Mouse (Mus musculus): ENCODE measurements at regions not wholly inside any gene's neighbourhood (a gene's known extent, or its start where the extent isn't known, plus 50 kb on each side); places are given as distances from the start of the nearest gene placed in this dataset.
A peak's percentile ranks its signal among the peaks of the same experiment; 100 is the strongest.

DNA sequence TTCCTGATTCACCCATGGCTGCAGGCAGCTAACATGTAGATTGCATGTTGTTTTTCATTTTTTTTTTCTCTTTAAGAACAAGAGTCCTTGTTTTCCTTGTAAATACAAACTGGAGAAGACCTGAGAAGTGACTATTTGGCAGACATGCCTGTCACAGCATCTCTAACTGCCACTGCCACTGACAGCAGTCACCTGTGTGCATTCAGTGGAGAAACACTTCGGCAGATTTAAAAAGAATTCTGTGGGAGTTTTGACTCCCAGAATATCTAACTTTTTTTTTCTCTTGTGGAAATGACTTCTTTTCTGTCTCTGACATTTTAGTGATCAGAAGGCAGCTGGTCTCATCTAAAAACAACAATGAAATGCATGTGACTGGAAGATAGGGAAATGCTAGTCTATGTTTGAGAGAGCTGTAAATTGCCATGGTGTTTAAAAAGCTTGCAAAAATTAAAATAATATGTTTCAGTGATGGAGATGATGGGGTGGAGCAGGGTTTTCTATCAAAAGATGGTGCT, 526.0 kb upstream of the Agtr1b start:
- Histone ChIP-seq H3K4me3 (no peak overlapping the region), H3K27ac (peak overlapping the region; percentile 43; the same call in 1 of the 2 replicates)
- peak in 1 of 2 experiments; percentile 3 for DNase-seq (ENCODE audit: low spot score in 2 of 2)
- no peak for TF ChIP-seq CTCF (conservative IDR thresholded peaks at IDR 0.05)

DNA sequence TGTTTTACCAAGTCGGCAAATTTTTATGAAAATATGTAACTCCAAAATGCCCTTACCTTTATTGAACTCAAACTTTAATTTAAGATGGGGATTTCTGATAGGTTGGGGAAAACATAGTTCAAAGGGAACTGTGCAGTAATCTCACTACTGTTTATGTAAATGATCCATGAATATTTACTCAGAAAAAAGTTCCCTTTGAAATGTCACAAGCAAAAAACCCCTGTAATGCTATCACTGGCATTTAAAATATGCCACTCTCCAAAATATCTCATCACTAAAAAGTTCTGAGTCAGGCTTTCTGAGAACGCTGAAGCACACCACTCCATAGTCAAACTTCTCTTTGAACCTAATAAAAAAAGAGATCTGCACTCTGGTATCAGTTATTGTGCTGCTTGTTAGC, 497.3 kb upstream of the Agtr1b start:
- H3K27ac ChIP-seq, result no peak overlapping the region
- TF ChIP-seq CTCF (conservative IDR thresholded peaks at IDR 0.05), result no peak
- no peak overlapping the region for H3K4me3 ChIP-seq
- no peak for DNase-seq (ENCODE audit: low spot score in 2 of 2)

DNA sequence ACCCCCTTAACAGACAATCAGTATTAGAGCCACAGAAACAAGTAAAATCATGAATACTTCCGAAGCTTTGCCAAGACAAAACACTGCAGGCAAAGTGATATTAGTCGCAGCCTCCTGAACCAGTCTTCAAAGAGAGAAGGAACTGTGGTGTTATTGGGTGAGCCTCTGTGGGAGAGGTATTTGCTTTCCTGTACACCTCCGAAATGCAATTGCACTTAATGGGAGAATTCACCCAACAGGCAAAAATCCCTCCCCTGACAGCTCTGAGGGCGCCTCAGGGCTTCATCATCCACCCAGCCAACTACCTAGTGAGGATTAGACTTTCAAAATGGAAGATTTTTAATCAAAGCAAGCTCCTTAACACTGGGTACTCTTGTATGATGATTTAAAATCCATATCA, 464.1 kb upstream of the Agtr1b start:
- TF ChIP-seq CTCF (conservative IDR thresholded peaks at IDR 0.05), result no peak
- Histone ChIP-seq H3K27ac (no peak overlapping the region), H3K4me3 (no peak overlapping the region)
- no peak for DNase-seq (ENCODE audit: low spot score in 2 of 2)

DNA sequence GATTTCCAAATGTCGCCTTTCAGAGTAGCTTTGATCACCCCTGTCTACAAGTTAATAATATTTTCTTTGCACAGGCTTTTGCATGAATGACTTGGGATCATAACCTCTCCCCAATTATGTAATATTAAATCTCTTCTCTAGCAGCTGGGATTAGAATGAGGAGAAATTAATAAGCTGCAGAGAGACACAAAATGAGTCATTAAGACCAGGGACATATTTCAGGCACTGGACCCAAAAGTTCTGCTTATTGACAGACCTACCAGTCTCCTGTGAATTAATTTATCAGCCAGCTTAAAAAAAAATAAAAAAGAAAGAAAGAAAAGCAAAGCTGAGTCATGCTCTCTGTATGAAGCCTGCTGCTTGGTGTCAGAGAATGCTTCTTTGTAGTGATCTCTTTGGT, 462.4 kb upstream of the Agtr1b start:
- DNase-seq (ENCODE audit: low spot score in 2 of 2), result no peak
- no peak overlapping the region for H3K27ac ChIP-seq
- TF ChIP-seq CTCF (conservative IDR thresholded peaks at IDR 0.05), result no peak
- H3K4me3 ChIP-seq, result no peak overlapping the region

DNA sequence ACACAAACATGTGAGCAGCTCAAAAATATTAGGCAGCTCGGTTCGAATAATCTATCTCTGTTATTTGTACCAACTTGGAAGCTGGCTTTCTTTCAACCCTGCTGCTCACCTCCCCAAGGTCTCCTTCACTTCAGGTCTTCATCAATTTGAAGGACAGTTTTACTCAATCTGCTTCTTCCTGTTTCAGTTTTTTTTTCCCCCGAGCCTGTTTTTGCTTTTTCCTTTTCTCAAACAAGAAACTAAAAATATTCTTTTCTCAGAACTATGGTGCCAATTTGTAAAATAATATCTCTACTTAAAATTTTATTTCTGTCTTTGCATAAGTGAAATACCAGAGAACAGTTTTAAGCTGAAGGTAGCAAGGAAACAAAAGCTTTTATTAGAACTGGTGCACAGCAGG, 461.8 kb upstream of the Agtr1b start:
- Histone ChIP-seq H3K4me3 (no peak overlapping the region), H3K27ac (no peak overlapping the region)
- no peak for DNase-seq (ENCODE audit: low spot score in 2 of 2)
- TF ChIP-seq CTCF (conservative IDR thresholded peaks at IDR 0.05), result no peak

DNA sequence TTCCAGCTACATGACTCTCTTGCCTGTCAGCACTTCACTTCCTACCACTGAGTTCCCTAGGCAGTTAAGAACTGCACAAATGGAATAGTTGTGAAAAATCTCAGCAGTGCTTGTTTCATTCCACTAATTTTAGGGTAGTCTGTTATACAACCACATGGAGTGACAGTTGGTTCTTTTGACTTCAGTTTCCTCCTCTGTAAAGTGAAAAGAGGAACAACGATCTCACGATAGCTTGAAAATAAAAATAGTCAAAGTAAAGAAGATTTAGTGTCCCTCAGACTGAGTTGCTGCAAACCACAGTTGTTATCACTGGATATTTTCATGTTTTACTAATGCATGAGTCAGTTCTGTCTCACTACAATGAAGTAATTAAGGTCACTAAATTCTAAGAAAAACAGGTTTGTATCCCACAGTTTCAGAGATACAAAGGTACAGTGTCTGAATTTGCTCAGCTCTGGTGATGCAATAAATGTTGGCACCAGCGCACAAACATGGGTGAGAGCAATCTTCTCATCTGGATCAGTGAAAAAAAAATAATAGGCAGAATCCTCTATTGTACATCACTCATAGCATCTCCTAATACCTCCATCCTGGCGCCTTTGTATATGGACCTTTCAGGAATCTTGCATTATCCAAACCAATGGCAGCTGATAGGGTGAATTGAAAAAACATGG, 458.8 kb upstream of the Agtr1b start:
- DNase-seq (ENCODE audit: low spot score in 2 of 2), result no peak
- H3K4me3 ChIP-seq, result no peak overlapping the region
- H3K27ac ChIP-seq, result peak overlapping the region; percentile 46; the same call in 1 of the 2 replicates
- TF ChIP-seq CTCF (conservative IDR thresholded peaks at IDR 0.05), result no peak

DNA sequence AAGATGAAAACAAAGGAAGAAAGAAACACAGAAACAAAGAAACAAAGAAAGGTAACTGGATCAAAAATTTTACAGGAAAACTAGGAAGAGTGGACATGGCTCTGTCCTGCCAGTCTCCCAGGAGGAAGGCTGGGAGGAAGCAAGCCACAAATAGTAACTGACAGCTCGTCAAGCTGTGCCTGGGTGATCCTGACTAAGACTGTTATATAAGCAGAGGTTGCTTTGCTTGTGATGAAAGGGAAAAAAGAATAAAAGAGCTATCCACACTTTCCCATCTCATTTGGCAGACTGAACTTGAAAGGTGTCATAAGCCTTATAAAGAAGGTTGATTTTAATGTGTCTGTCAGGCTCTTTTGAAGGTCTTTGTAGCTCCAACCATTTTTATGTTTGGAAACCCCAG, 455.2 kb upstream of the Agtr1b start:
- DNase-seq (ENCODE audit: low spot score in 2 of 2), result peak; percentile 27 to 33
- H3K27ac ChIP-seq, result peak overlapping the region; percentile 52
- no peak for TF ChIP-seq CTCF (conservative IDR thresholded peaks at IDR 0.05)
- H3K4me3 ChIP-seq, result no peak overlapping the region

DNA sequence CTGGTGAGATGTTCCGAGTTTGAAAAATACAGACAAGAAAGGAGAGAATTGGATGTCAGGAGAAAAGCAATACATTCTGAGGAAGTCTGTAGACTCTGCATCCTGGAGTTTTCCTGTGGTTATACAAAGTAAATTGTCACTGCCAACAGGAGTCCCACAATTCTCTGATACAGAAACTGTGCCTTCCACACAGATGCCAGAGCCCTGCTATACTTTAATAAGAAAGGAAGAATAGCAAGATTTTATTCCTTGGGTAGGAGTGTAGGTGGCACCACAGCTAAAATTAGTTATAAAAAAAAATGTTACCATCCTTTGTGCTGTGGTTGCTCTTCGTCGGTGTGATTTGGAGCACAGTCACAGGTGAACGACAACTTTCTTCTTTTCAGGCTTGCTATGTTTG, 454.7 kb upstream of the Agtr1b start:
- DNase-seq (ENCODE audit: low spot score in 2 of 2), result no peak

DNA sequence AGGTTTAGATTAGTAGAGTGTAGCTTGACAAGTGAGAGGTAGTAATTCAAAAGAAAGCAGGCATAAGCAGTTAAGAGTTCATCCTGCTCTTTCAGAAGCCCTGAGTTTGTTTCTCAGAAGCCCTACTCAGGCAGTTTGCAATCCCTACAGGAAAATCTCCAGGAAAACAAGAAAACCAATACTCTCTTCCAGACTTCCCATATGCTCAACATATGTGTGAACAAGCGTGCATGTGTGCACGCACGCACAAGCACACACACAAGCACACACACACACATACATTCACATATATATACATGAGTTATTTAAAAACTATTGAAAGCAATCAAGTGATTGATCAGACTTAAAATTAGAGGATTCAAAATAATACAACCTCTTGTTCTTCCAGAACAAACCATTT, 453.1 kb upstream of the Agtr1b start:
- TF ChIP-seq CTCF (conservative IDR thresholded peaks at IDR 0.05), result no peak
- DNase-seq (ENCODE audit: low spot score in 2 of 2), result no peak
- Histone ChIP-seq H3K27ac (no peak overlapping the region), H3K4me3 (no peak overlapping the region)

More for the DNA sequence above, 454.7 kb upstream of the Agtr1b start:
- TF ChIP-seq CTCF (conservative IDR thresholded peaks at IDR 0.05), result no peak
- Histone ChIP-seq H3K4me3 (no peak overlapping the region), H3K27ac (peak overlapping the region; percentile 52)

DNA sequence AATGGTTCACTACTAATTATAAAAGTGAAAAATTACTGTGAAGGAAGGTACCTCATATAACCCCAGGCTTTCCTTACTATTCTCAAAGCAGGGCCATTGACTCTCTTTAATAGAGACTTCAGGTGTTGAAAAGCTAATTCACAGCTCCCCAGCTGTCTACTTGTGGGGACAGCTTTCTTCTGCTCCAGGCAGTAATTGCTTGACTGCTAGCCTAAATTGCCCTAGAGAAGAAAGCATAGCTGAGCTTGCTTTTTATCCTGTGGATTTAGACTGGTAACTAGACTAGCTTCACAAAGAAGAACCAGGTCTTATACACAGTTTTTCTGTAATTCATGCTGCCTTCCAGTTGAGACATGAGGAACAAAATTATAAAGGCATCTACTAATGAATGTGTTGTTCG, 452.6 kb upstream of the Agtr1b start:
- Histone ChIP-seq H3K4me3 (no peak overlapping the region), H3K27ac (no peak overlapping the region)
- DNase-seq (ENCODE audit: low spot score in 2 of 2), result no peak
- TF ChIP-seq CTCF (conservative IDR thresholded peaks at IDR 0.05), result no peak

DNA sequence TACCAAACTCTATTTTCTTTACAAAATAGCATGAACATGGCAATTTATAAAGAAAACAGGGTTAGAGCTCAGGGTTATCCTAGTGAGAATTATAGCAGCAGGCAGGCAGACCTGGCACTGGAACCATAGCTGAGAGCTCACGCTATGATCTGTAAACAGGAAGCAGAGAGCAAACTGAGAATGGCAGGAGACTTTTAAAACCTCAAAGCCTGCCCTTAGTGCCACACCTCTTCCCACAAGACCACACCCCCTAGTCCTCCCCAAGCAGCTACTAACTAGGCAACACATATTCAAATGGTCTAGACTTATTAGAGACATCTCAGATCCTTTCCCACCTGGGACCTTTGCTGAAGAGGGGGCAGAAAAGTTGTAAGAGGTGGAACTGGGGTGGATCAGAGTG, 449.6 kb upstream of the Agtr1b start:
- no peak overlapping the region for H3K4me3 ChIP-seq
- H3K27ac ChIP-seq, result no peak overlapping the region
- DNase-seq (ENCODE audit: low spot score in 2 of 2), result no peak
- TF ChIP-seq CTCF (conservative IDR thresholded peaks at IDR 0.05), result no peak

DNA sequence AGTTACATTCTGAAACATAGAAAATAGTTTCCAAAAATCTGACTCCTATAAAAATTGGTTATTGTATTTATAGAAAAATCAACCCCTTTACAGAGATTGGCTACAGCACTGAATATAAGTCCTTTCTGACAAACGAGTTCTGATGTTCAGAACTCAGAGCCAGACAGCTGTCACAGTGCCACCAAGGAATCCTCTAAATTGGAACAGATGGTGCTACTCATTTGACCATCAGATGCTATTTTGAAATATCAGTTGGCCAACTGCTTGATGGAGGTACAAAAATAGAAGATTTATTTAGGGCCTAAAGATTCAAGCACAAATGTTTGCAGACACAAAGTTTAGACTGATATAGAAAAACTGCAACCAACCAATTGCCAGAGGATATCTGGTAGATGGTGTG, 427.3 kb upstream of the Agtr1b start:
- TF ChIP-seq CTCF (conservative IDR thresholded peaks at IDR 0.05), result no peak
- Histone ChIP-seq H3K4me3 (no peak overlapping the region), H3K27ac (no peak overlapping the region)
- no peak for DNase-seq (ENCODE audit: low spot score in 2 of 2)

DNA sequence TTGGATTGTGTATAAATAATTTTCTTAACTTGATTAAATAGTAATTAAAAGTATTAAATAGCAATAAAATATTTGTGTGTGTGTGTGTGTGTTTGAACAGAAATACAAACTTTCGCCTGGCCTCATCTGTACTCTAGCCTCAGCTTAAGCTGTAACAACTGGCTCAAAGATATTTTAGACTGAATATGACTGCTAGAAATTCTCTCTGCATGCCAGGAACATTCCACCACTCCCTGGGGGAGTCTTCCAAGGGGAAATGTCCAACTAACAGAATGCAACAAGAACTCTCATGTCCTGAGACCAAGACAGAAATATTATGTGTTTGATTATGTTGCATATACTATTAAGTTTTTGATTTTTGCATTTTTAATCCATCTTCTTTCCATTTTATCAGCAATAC, 425.5 kb upstream of the Agtr1b start:
- Histone ChIP-seq H3K27ac (no peak overlapping the region), H3K4me3 (no peak overlapping the region)
- TF ChIP-seq CTCF (conservative IDR thresholded peaks at IDR 0.05), result no peak
- DNase-seq (ENCODE audit: low spot score in 2 of 2), result no peak

DNA sequence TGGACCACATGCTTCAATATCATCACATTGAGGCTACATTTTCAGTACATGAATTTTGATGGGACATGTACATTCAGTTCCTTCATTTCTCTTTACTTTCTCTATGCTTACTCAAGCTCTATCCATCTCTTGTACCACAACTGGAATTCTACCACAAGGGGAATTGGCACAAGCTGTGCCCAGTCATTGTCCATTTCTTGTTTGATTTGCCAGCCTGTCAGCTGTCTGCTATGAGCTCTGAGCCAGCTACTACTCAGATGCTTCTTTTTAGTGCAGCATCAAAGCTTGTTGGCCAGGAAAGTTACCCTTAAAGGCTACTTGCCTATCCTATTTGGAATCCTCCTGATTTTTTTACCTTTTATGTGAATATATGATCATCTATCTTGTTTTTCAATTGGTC, 410.9 kb upstream of the Agtr1b start:
- no peak overlapping the region for H3K27ac ChIP-seq
- DNase-seq (ENCODE audit: low spot score in 2 of 2), result no peak
- no peak for TF ChIP-seq CTCF (conservative IDR thresholded peaks at IDR 0.05)
- H3K4me3 ChIP-seq, result no peak overlapping the region
